Mouse (Mus musculus) midbrain, embryonic 14.5 days (tissue): ENCODE measurements around the gene Vmn1r180. TPM values are rescaled to one million over a fixed set of nuclear protein-coding genes. Genes with fewer than 3 reads are reported as not detected.
"Not testable (repeated sequence)": the region's sequence is repeated elsewhere in the genome, so short reads cannot be mapped to it uniquely, and the experiment has no call there.

Experiments
- ATAC-seq: fragments of 200-750 bp; cut with Nextera tagmentation; 2 replicates; pipeline ENCODE4 v1.8.0; 2017; ENCODE audit warnings: moderate number of reproducible peaks, moderate library complexity; ENCODE audit not compliant: low FRiP score, low TSS enrichment
- DNase-seq: peaks from one replicate; pipeline ENCODE4 v3.0.0-alpha.2; 2015
- H3K27ac ChIP-seq: fragments of 300-500 bp; sonication (generic); replicated peaks from 2 replicates; pipeline ENCODE4 v1.5.1; 2014; ENCODE audit warnings: mild to moderate bottlenecking, low read depth, low read length, moderate library complexity
- H3K27me3 ChIP-seq: fragments of 300-500 bp; sonication (generic); 2 replicates; pipeline ENCODE4 v1.6.1; 2014; ENCODE audit warnings: low read length, control low read depth, mixed read lengths; ENCODE audit not compliant: control insufficient read depth, insufficient read depth
- H3K36me3 ChIP-seq: fragments of 300-500 bp; sonication (generic); 2 replicates; pipeline ENCODE4 v1.6.1; 2014; ENCODE audit warnings: low read length, control low read depth; ENCODE audit not compliant: control insufficient read depth, insufficient read depth
- H3K4me1 ChIP-seq: fragments of 300-500 bp; sonication (generic); 2 replicates; pipeline ENCODE4 v1.6.1; 2014; ENCODE audit warnings: mild to moderate bottlenecking, antibody characterized with exemption, low read length, control low read depth; ENCODE audit not compliant: control insufficient read depth, insufficient read depth
- H3K4me2 ChIP-seq: fragments of 300-500 bp; sonication (generic); 2 replicates; pipeline ENCODE4 v1.6.1; 2014; ENCODE audit warnings: mild to moderate bottlenecking, low read length, moderate library complexity
- H3K4me3 ChIP-seq: fragments of 300-500 bp; sonication (generic); replicated peaks from 2 replicates; pipeline ENCODE4 v1.5.1; 2014; ENCODE audit warnings: low read depth, low read length
- H3K9ac ChIP-seq: fragments of 300-500 bp; sonication (generic); replicated peaks from 2 replicates; pipeline ENCODE4 v1.6.1; 2014; ENCODE audit warnings: mild to moderate bottlenecking, low read length, moderate library complexity
- H3K9me3 ChIP-seq: fragments of 300-500 bp; sonication (generic); 2 replicates; pipeline ENCODE4 v1.6.1; 2016; ENCODE audit warnings: low read length, control low read depth, mixed read lengths; ENCODE audit not compliant: control insufficient read depth
- WGBS: fragments of 180-500 bp; shearing (Covaris S2); extraction: QIAGEN DNeasy Blood & Tissue Kit; methylation state at CpG from one replicate; pipeline ENCODE4 v1.1.7; 2014; 5-methylcytosine and 5-hydroxymethylcytosine counted together
- polyA plus RNA-seq: library from polyadenylated mRNA; unstranded; fragments of >200 nt; fragmentation: Nextera tagmentation; extraction: Ambion mirVana; gene quantifications from 2 replicates; pipeline ENCODE4 v1.2.1, GENCODE M21; 2014

Vmn1r180 gene
- polyA plus RNA-seq, result not detected in 2 replicates

GRCm38 (mm10) chr7:23950332-23950731, at the start of gene Vmn1r180:
TSS of gene Vmn1r180 (plus strand) at chr7:23950632.
- Histone ChIP-seq H3K4me2 (no peak within 1 kb of the TSS), H3K4me1 (no peaks in the 10 kb centered on the region), H3K27ac (no peak within 1 kb of the TSS), H3K9me3 (peaks cover 10% of the 10 kb centered on the region; the same call in 1 of the 2 replicates), H3K27me3 (no peaks in the 10 kb centered on the region), H3K36me3 (no peaks in the 10 kb centered on the region), H3K4me3 (no peak within 1 kb of the TSS), H3K9ac (no peak within 1 kb of the TSS)
- DNase-seq (no peak), ATAC-seq (no peak)

GRCm38 (mm10) chr7:23926678-23927077, 23.8 kb upstream of the Vmn1r180 start, which contains the start of gene Vmn1r179:
TSS of gene Vmn1r179 (plus strand) at chr7:23926978.
- Histone ChIP-seq H3K4me2 (no peak within 1 kb of the TSS), H3K36me3 (no peaks in the 10 kb centered on the region), H3K9ac (no peak within 1 kb of the TSS), H3K27me3 (no peaks in the 10 kb centered on the region), H3K4me1 (no peaks in the 10 kb centered on the region), H3K4me3 (no peak within 1 kb of the TSS), H3K27ac (no peak within 1 kb of the TSS), H3K9me3 (peaks cover 26% of the 10 kb centered on the region)
- no peak for ATAC-seq
- no peak for DNase-seq
- 47% methylated on average over 2 of the region's 2 CpGs for WGBS

- 60% methylated on average over 3 of the region's 3 CpGs for WGBS
- H3K27ac ChIP-seq, H3K27me3 ChIP-seq, ATAC-seq, H3K9ac ChIP-seq, H3K4me3 ChIP-seq, DNase-seq, H3K4me1 ChIP-seq, H3K36me3 ChIP-seq, H3K4me2 ChIP-seq: not testable (repeated sequence)
- peaks cover 15% of the 10 kb centered on the region for H3K9me3 ChIP-seq
These were observed 17.6 kb downstream of the Vmn1r180 start for GRCm38 (mm10) chr7:23968044-23968443.

- H3K9me3 ChIP-seq, result peaks cover 23% of the 10 kb centered on the region
- H3K4me3 ChIP-seq, H3K9ac ChIP-seq, H3K4me2 ChIP-seq, H3K4me1 ChIP-seq, ATAC-seq, H3K27ac ChIP-seq, DNase-seq, H3K27me3 ChIP-seq, H3K36me3 ChIP-seq: not testable (repeated sequence)
- 85% methylated on average over 9 of the region's 9 CpGs for WGBS
These were observed 23.9 kb downstream of the Vmn1r180 start, which contains the start of gene Vmn1r181 for GRCm38 (mm10) chr7:23974315-23974714. TSS of gene Vmn1r181 (plus strand) at chr7:23974615.

- peaks cover 28% of the 10 kb centered on the region for H3K9me3 ChIP-seq
- no peaks in the 10 kb centered on the region for H3K27me3 ChIP-seq
- H3K9ac ChIP-seq, result no peak within 1 kb of the TSS
- ATAC-seq (no peak), DNase-seq (no peak)
- H3K4me3 ChIP-seq, result no peak within 1 kb of the TSS
- no peak within 1 kb of the TSS for H3K27ac ChIP-seq
- no peak within 1 kb of the TSS for H3K4me2 ChIP-seq
- no peaks in the 10 kb centered on the region for H3K36me3 ChIP-seq
- WGBS, result 61% methylated on average over 2 of the region's 2 CpGs
- H3K4me1 ChIP-seq, result no peaks in the 10 kb centered on the region
These were observed 51.0 kb downstream of the Vmn1r180 start, which contains the start of gene V1rd19 for GRCm38 (mm10) chr7:24001391-24001790. TSS of gene V1rd19 (plus strand) at chr7:24001691.

Other genes with a start within 250 kb of the Vmn1r180 start
- gene Vmn1r173, start 249.9 kb upstream of the Vmn1r180 start, polyA plus RNA-seq, result not detected in 2 replicates
- gene Vmn1r174, start 198.4 kb upstream of the Vmn1r180 start, polyA plus RNA-seq, result not detected in 2 replicates
- gene Vmn1r175, start 140.0 kb upstream of the Vmn1r180 start, polyA plus RNA-seq, result not detected in 2 replicates
- gene Vmn1r176, start 113.3 kb upstream of the Vmn1r180 start, polyA plus RNA-seq, result not detected in 2 replicates
- gene Vmn1r177, start 84.2 kb upstream of the Vmn1r180 start, polyA plus RNA-seq, result not detected in 2 replicates
- gene Vmn1r178, start 58.6 kb upstream of the Vmn1r180 start, polyA plus RNA-seq, result not detected in 2 replicates
- gene Vmn1r179, start 23.7 kb upstream of the Vmn1r180 start, polyA plus RNA-seq, result not detected in 2 replicates
- gene Vmn1r181, start 24.0 kb downstream of the Vmn1r180 start, polyA plus RNA-seq, result not detected in 2 replicates
- not detected in 2 replicates for gene V1rd19, start 51.1 kb downstream of the Vmn1r180 start, polyA plus RNA-seq
- not detected in 2 replicates for gene Vmn1r183, start 102.6 kb downstream of the Vmn1r180 start, polyA plus RNA-seq
- 34.1 and 41.6 TPM in 2 replicates for gene Zfp180, start 131.3 kb downstream of the Vmn1r180 start, polyA plus RNA-seq
- 7.6 and 8.3 TPM in 2 replicates for gene Zfp112, start 161.7 kb downstream of the Vmn1r180 start, polyA plus RNA-seq
- gene Zfp235, start 183.5 kb downstream of the Vmn1r180 start, polyA plus RNA-seq, result 25.5 and 26.5 TPM in 2 replicates
- gene Zfp114, start 224.4 kb downstream of the Vmn1r180 start, polyA plus RNA-seq, result 2.5 and 4.3 TPM in 2 replicates